ENCODE assay signal across 22 mouse cellular contexts in genomic region chr16:28391283-28391682, GRCm38 (mm10).
"Had no signal": no experiment of that assay in that cellular context is flagged by ENCODE, and none has a peak within 500 bp of the region (broad histone marks: within the 10 kb centered on the region; RNA-seq: fewer than 3 reads in every experiment).

No protein-coding gene starts in this region.

- H3K4me2 ChIP-seq: lung, embryonic 15.5 days; midbrain, embryonic 11.5 days; midbrain, embryonic 13.5 days; midbrain, embryonic 15.5 days; neural tube, embryonic 12.5 days; stomach, embryonic 15.5 days had no signal

- ATAC-seq: liver, postnatal 0 days; lung, postnatal 0 days; midbrain, embryonic 13.5 days; midbrain, embryonic 15.5 days had no signal

- H3K4me1 ChIP-seq: lung, embryonic 15.5 days; megakaryocyte, embryonic 14.5 days; midbrain, embryonic 13.5 days; midbrain, embryonic 15.5 days; neural tube, embryonic 12.5 days; stomach, embryonic 15.5 days had no signal

- H3K4me3 ChIP-seq: lung, embryonic 15.5 days; megakaryocyte, embryonic 14.5 days; midbrain, embryonic 13.5 days; midbrain, embryonic 15.5 days; neural tube, embryonic 12.5 days; stomach, embryonic 15.5 days had no signal

- H3K27ac ChIP-seq: lung, embryonic 15.5 days; macrophage; midbrain, embryonic 13.5 days; midbrain, embryonic 15.5 days; neural tube, embryonic 12.5 days; stomach, embryonic 15.5 days; stomach, postnatal 0 days had no signal

- H3K27me3 ChIP-seq: lung, embryonic 15.5 days; megakaryocyte, embryonic 14.5 days; midbrain, embryonic 13.5 days; midbrain, embryonic 15.5 days; neural tube, embryonic 12.5 days; stomach, embryonic 15.5 days had no signal

- H3K36me3 ChIP-seq: lung, embryonic 15.5 days; midbrain, embryonic 13.5 days; midbrain, embryonic 15.5 days; neural tube, embryonic 12.5 days; stomach, embryonic 15.5 days had no signal

- DNase-seq: liver, postnatal 0 days; lung, adult 2 months; lung, postnatal 14 days; lung, postnatal 36 days; retina, postnatal 1 day; right cerebral cortex, adult 18-20 months; right cerebral cortex, postnatal 25 days; right cerebral cortex, postnatal 4 days; spleen, adult 18-20 months; thymus, adult 2 months; thymus, postnatal 25 days; thymus, postnatal 4 days had no signal

- H3K9ac ChIP-seq: liver, postnatal 0 days; lung, embryonic 15.5 days; midbrain, embryonic 13.5 days; midbrain, embryonic 15.5 days; neural tube, embryonic 12.5 days; stomach, embryonic 15.5 days had no signal

- H3K9me3 ChIP-seq: lung, embryonic 15.5 days; midbrain, embryonic 13.5 days; midbrain, embryonic 15.5 days; neural tube, embryonic 12.5 days; stomach, embryonic 15.5 days had no signal
